Mouse (Mus musculus) cerebellum, adult 2 months (tissue): Measurements from ENCODE around the gene Erbb3.

Source experiments
- CTCF ChIP-seq: fragments of 200-500 bp; IDR thresholded peaks from 2 replicates; pipeline ENCODE4 v1.5.1; 2011; ENCODE audit warnings: low read depth, mild to moderate bottlenecking, control low read depth, low read length, moderate library complexity, borderline replicate concordance; ENCODE audit not compliant: insufficient read depth
- POLR2A ChIP-seq: fragments of 200-500 bp; IDR thresholded peaks from 2 replicates; pipeline ENCODE4 v1.6.1; 2011; ENCODE audit warnings: low read length, control low read depth, borderline replicate concordance; ENCODE audit not compliant: insufficient read depth

DNA sequence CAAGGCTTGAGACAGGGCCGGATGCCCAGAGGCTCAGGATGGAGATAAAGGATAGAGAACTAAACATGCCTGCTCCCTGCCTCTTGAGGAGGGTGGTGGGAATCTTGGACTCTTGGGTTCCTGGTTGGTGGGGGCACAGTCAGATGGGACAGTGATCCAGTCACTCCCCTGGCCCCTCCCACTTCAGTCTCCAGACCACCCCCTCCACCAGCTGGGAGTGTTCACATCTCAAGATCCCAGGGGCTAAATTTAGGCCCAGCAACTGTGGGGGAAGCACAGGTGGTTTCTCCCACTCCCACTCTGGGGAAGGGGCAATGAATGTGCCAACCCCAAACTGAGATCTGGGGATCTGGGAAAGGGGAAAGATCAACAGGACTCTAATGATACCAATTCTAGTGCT, 1.3 kb downstream of the Erbb3 start:
- TF ChIP-seq CTCF (no peak), POLR2A (no peak)
